Mouse (Mus musculus) layer of hippocampus, adult 11-12 months (tissue): Measurements from ENCODE around the gene Nkapd1.

Source experiments
- DNase-seq: peaks from one replicate; pipeline ENCODE4 v3.0.0; 2022; ENCODE audit warnings: low spot score

Gene Nkapd1

DNA sequence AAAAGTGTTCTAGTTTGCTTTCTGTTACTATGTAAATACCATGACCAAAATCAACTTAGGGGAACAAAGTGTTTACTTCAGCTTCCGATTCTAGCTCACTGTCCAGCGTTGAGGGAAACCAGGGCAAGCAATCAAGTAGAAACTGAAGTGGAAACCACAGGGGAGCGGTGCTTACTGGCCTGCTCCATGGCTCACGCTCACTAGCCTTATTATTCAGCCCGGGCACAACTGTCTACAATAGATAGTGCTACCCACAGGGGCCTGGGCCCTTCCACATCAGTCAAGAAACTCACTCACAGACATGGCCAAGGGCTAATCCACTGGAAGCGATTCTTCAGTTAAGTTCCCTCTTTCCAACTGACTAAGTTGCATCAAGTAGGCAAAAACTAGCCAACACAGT, 15.7 kb downstream of the Nkapd1 start:
- no peak for DNase-seq

DNA sequence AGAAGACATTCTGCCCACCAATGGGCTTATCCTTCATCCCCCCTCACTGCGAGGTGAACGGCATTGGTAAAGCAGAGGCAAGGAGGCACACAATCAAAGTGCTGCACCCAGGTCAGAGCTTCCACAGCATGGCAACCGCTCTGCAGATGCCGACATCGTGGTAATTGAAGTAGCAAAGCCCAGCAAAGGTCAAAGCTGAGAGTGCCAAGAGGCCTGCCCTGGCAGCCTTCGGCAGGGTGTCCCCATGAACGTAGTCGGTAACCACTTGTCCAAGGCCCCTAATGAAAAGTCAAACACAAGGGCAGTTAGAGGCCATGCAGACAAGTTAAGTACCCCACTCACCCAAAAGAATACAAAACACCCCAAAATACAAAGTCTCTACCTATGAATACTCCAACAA, 20.3 kb downstream of the Nkapd1 start:
- DNase-seq: no peak

DNA sequence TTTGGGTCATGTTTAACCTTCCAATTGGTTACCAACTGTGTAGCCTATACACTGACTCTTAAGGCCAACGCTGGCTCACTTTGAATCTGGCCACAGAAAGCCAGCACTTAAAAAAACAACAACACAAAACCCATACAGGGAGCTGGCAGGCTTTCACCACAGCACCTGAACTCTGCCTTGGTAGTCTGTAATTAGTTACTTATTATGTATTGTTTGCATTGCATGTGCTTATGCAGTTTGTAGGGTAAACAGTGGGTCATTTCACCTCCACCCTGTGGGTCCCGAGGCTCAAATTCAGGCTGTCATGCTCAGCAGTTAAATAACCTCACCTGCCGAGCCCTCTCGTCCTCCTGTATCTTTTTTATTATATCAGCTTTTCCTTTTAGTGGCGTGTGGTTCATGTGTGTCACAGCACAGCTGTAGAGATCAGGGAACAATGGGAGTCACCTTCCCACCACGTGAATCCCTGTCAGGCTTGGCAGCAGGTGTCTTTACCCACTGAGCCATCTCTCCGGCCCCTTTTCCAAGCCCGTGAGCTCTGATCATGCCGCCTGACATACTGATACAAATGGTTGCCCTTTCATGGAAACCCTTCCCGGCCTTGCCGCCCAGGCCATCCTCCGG, 22.4 kb downstream of the Nkapd1 start:
- no peak for DNase-seq

DNA sequence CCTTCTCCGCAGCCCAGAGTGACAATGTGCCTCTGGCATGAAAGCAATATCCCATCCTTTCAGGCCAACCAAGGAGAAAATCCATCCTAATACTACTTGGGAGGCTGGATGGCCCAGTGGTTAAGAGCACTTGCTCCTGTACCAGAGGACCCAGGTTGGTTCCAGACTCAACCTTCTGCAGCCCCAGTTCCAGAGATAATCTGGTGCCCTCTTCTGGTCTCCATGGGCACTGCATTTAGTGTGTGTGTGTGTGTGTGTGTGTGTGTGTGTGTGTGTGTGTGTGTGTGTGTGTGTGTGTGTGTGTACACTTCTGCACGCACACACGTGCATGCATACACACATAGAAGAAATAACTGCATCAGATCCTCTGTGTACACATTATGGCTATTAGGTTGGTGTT, 23.7 kb downstream of the Nkapd1 start:
- no peak for DNase-seq

DNA sequence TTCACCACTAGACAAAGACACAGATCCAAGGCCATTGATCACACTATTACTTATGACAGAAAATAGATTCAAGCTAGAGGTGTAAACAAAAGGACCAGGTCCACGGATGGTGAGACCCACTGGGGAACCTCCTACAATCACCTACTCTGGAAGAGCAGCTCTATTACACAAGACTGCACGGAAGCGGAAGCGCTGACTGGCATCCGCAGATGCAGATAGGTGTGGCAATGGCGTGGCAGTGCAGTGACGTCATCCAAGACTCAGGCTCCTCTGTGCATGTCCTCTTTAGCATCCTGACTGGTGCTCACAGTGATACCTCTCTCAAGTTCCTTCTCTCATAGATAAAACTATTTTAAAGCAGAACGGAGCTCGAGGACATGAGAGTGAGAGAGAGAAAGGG, 24.3 kb downstream of the Nkapd1 start:
- no peak for DNase-seq

DNA sequence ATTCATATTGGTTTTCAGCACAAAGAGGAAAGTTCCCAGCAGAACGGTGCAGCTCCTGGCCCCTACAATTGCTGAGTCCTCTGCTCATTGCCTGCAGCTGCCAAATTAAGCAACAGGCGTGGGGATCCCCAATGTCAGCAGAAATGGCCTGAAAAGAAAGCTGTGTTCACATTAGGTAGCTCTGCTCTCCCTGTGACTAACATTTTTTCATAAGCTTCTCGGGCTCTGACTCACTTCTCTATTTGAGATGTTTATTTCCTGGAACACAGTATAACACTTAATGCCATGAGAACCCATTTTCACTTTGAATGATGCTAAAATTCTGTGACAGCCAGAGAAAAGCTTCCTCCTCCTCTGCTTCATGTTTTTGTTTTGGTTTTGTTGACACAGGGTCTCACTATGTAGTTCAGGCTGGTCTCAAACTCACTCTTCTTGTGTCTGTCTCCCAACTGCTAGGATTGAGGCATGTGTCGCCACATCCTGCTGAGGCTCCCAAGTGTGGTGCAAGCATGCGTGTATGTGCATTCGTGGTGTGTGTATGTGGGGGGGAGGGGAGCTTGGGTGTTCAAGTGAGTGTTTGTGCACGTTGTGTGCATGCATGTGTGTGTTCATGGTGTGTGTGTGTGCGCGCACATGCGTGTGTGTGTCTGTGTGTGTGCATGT, 26.3 kb downstream of the Nkapd1 start:
- DNase-seq: no peak

DNA sequence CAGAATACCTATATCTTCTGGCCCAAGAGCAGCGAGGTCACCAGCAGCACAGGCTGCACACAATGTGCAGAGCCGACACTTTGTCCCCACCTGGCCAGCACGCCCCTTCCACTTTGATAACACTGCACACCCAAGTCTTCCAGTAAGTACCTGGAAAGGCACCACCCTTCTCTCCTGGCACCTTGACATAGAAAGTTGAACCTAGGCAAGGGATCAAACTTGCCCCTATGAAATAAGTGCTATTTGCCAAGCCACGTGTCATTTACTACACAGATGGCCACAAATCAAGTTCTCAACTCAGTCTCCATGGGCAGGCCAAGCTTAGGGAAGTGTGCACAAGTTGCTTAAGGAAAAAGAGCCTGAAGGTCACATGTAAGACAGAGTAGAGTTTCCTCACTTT, 30.3 kb downstream of the Nkapd1 start:
- no peak for DNase-seq

DNA sequence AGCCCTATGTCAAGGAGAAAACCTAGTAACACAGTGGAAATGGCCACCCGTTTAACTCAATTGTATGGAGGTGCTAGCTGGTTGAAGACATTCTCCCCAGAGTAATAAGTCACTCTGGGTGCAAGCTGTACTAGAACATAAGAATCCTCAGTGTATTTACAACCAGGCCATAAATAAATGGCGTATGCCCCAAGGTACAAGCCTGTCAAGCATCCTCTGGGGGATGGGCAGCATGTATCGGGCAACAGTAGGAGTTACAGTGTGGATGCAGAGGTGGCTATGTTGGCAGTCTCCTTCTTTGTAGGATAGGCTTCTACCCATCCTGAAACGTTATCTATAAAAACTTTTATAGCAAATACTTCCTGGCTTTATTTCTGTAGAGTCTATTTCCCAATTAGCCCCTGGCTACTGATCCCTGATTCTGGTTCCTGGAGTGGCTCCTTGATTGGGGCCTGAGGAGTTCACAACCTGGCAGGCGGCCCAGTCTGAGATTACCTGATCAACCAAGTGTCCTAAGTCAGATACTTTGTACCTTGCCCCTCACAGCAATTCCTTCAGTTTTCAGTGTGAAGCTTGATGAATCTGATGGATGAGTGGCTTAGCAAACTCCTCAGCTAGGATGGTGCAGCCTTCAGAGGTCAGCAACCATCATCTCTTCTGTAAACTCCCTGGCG, 32.0 kb downstream of the Nkapd1 start:
- no peak for DNase-seq

DNA sequence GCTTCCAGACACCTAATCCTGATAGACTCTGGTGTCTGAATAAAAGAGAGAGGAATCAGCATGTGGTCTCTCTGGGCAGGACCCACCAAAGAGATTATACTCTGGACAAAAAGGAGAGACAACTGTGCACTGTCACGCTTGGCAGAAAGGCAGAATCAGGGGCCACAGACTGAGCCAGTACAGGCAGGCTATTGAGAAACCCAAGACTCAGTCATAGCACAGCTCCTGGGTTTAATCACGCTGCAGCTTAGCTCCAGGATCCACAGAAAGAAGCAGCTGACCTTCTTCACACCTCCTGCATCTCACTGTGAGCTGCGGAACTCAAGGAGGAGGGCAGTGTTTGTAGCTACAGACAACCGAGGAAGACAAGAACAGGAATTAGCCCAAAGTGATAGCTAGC, 36.9 kb downstream of the Nkapd1 start:
- DNase-seq: no peak

DNA sequence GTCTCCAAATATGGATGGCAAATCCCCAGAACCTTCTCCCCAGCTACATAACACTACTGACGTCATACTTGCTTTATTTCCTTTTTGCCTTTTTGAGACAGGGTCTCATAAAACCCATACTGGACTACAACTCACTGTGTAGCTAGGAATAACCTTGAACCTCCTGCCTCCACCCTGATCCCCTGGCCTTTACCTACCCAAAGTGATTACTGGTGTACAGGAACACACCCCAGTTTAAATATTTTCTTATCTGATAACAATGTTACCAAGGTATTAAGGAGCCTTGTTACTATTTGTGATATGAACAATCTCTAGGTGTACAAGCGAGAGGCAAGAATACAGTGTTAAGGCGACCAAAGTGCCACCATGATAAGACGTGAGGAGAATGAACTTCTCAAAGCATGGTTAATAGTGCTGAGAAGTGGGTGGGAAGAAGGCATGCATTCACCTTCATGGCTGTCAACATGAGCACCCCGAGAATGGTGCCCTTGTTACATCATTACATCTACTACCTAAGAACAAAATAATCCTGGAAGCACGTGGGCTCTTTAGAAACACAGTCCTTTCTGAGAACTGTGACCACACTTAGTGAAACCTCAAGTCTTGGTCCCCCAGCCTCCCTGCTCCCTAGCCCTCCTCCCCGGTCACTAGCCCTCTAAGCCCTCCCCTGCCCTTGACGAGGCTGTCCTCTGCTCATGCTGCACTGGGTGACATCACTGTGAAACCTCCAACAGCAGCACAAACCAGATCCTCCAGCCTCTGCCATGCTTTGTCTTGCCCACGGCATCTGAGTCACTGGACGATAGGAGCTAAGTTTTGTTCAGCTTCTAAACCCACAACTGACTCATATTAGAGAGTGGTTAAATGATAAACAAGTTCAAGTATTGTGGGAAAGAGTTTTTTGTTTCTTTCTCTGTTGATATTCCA, 47.4 kb downstream of the Nkapd1 start:
- DNase-seq: no peak

DNA sequence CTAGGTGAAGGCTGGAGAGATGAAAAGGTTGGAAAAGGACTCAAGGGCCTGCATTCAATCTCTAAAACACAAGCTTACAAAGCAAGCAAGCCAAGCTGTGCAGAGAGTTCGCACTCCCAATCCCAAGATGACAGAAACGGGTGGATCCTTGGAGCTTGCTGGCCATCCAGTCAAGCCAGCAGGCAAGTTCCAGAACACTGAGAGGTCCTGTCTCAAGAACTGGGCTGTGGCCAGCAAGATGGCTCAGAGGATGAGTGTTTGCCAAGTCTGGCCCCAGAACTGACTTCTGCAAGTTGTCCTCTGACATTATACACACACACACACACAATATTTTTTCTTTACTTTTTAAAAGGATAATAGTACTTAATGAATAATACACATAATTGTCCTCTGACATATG, 49.4 kb downstream of the Nkapd1 start:
- DNase-seq: no peak

DNA sequence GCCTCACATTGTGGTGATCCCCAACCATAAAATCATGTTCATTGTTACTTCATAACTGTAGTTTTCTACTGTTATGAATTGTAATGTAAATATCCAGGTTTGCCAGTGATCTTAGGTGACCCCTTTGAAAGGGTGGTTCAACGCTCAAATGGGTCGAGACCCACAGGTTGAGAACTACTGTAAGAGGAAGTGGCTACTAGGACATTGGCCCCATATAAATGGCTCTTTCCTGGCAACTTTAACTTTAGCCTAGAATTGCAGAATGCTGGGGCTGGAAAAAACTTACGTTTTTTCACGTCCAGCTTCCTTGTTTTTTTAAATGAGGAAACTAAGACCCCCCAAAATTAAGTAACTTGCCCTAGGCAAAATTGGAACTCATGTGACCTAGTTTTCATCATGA, 49.9 kb downstream of the Nkapd1 start:
- DNase-seq: no peak

DNA sequence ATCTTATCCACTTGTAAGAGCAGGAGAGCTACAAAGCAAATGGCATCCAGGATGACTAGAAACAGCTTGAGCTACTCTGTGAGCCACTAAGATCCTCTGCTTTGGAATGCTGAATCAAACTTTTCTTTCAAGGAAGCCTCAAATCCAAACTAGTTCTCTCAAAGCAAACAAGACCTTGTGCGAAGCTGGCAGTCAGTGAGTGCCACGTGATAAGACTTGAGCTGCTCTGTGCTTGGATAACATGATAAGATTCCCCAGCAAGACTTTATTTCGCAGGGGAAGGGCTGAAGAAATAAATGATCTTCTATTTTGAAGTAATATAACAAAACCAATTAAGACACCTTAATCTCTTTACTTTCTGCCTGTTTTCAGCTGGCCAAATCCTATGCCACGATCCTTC, 51.3 kb downstream of the Nkapd1 start:
- DNase-seq: no peak

DNA sequence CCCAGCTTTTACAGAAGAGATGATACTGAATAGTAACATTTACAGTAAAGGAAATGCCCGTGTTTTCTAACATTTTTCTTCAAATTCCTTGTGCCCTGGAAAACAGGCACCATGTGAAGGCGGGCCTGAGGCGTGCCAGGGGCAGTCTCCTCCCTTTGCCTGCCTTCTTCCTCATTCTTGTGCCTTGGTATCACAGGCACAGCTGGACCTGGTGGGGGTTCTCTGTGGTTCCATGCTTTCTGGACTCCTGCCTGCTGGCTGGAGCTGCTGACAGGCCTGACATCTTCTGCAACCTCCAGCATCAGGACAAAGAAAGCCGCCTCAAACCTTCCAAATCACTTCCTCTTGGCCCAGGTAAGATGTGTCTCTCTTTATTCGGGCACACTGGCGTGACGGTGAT, 52.1 kb downstream of the Nkapd1 start:
- DNase-seq: no peak

DNA sequence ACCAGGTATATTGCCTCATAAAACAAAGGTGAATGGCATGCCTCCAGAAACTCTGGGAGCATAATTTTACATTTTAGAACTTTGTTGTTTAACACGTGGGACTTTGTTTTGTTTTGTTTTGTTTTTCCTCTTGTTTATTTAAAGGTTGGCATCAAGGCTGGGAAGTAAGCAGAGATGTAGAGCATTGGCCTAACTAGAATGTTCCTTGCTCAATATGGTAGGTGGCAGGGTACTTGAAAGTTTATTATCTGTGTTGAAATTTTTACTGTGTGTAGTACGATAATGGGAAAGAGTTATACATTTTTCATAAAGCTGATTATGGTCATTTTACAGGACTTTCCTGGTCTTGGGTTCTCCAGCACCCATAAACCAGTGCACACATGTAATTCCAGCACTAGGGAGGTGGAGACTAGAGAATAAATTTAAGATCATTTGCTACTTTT, 55.3 kb downstream of the Nkapd1 start:
- no peak for DNase-seq

DNA sequence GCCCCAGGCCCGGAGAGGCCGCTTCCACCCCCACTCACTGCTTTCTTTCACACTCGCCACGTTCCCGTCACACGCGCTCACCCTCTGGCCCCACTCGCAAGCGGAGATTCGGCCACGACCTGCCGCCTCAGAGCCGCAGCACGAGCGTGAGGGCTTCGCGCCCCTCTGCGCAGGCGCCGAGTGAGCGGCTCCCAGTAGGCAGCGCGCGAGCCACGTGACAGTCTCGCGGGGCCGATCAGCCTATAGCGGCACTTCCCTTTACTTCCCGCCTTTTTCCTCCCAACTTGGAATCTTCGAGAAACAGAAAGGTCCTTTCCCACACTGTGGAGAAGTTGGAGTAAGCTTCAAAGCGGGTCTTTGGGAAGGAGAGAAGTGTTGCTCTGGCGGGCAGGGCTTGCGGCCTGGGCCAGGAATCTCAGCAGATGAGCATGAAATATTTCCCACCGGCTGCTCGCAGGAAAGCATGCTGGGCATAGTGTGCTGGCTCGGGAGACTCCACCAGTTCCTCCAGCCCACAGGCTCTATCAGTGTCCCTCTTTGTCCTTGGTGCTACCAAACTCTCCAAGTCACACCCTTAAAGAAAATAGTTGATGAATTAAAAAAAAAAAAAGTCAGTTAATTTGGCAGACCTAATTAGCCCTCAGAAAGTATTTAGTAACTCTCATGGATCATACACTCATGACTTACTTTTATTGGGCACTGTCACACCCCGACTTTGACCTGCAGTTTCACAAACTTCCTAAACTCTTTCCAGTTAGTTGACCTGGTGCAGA, 55.9 kb downstream of the Nkapd1 start, which contains the start of gene Tex12:
Gene Tex12, minus strand, starts transcription at position 181 of the 773 bp plus-strand sequence.
- DNase-seq: no peak
